7 mouse cellular contexts compared by ENCODE assay signal in the genomic region with DNA sequence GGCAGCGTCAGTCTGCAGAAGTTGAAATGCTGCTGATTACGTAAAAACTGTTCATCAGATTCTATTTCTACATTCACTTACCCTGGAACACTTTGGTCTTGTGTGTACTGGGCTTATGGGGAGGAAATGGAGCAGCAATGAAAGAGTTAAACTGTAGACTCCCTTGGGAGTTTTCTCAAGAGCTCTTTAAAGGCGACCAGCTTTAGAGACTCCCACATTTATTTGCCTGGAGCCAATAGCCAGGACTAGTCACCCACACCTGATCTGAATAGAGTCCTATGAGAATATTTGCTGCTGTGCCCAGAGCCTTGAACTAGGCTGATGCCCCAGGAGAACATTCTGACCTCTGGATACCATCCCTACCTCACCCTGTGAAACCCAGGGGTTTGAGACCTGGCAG. TPM values are rescaled to one million over a fixed set of nuclear protein-coding genes. Genes with fewer than 3 reads are reported as not detected.
A peak's percentile ranks its signal among the peaks of the same experiment; 100 is the strongest.
DNase-seq lines count a peak whose midpoint lies in the region; ATAC-seq and TF ChIP-seq lines count a peak whose summit lies in the region.

No protein-coding gene starts in this region.

- H3K4me1 ChIP-seq in embryonic facial prominence, embryonic 10.5 days = peaks cover 8% of the 10 kb centered on the region; the same call in 1 of the 2 replicates
- H3K4me1 ChIP-seq in hindbrain, embryonic 16.5 days (ENCODE audit: control insufficient read depth, insufficient read depth, low read depth, low read length) = peaks cover 4% of the 10 kb centered on the region; the same call in 1 of the 2 replicates
- H3K4me1 ChIP-seq in midbrain, embryonic 12.5 days = no peaks in the 10 kb centered on the region

- DNase-seq in brain, embryonic 14.5 days (ENCODE audit: low read depth) = peak; percentile 62
- no peak for DNase-seq in embryonic facial prominence, embryonic 10.5 days (ENCODE audit: low spot score)
- no peak for DNase-seq in urinary bladder, adult 2 months (ENCODE audit: low spot score)
- no peak for DNase-seq in thymus, postnatal 36 days
- DNase-seq in urinary bladder, postnatal 10 days (ENCODE audit: low spot score) = no peak

- peaks cover 21% of the 10 kb centered on the region for H3K27me3 ChIP-seq in embryonic facial prominence, embryonic 10.5 days (replicated peaks; ENCODE audit: low read depth, poor library complexity, severe bottlenecking)
- no peaks in the 10 kb centered on the region for H3K27me3 ChIP-seq in hindbrain, embryonic 16.5 days (replicated peaks; ENCODE audit: control insufficient read depth, insufficient read depth, low read length)
- peaks cover 4% of the 10 kb centered on the region; the same call in 1 of the 2 replicates for H3K27me3 ChIP-seq in midbrain, embryonic 12.5 days

- TF ChIP-seq POLR2A in brain, embryonic 14.5 days (IDR thresholded peaks at IDR 0.05; ENCODE audit: borderline replicate concordance, extremely low read depth, insufficient read depth, insufficient read length, poor library complexity, severe bottlenecking) = no peak

- 20% methylated on average over 3 of the region's 3 CpGs for WGBS in embryonic facial prominence, embryonic 10.5 days
- 11% methylated on average over 3 of the region's 3 CpGs for WGBS in hindbrain, embryonic 16.5 days
- WGBS in midbrain, embryonic 12.5 days = 15% methylated on average over 3 of the region's 3 CpGs

- H3K4me2 ChIP-seq in hindbrain, embryonic 16.5 days (ENCODE audit: low read length) = peak overlapping the region; percentile 79
- peak overlapping the region; percentile 92 for H3K4me2 ChIP-seq in midbrain, embryonic 12.5 days (replicated peaks)

- no peak overlapping the region for H3K27ac ChIP-seq in embryonic facial prominence, embryonic 10.5 days (replicated peaks)
- peak overlapping the region; percentile 25 for H3K27ac ChIP-seq in hindbrain, embryonic 16.5 days (ENCODE audit: low read depth, low read length)
- no peak overlapping the region for H3K27ac ChIP-seq in midbrain, embryonic 12.5 days (replicated peaks)

- peak overlapping the region; percentile 80 for H3K9ac ChIP-seq in hindbrain, embryonic 16.5 days (ENCODE audit: low read depth, low read length)
- no peak overlapping the region for H3K9ac ChIP-seq in midbrain, embryonic 12.5 days (replicated peaks)

- peak; percentile 43 for ATAC-seq in hindbrain, embryonic 16.5 days
- ATAC-seq in midbrain, embryonic 12.5 days (ENCODE audit: low FRiP score, low read depth) = no peak

- H3K4me3 ChIP-seq in embryonic facial prominence, embryonic 10.5 days = peak overlapping the region; percentile 74
- H3K4me3 ChIP-seq in hindbrain, embryonic 16.5 days (ENCODE audit: low read length) = peak overlapping the region; percentile 72
- H3K4me3 ChIP-seq in midbrain, embryonic 12.5 days = peak overlapping the region; percentile 64

- TF ChIP-seq CTCF in brain, embryonic 14.5 days (IDR thresholded peaks at IDR 0.05; ENCODE audit: borderline replicate concordance, extremely low read depth, insufficient read depth, insufficient read length) = no peak

- no peaks in the 10 kb centered on the region for H3K36me3 ChIP-seq in embryonic facial prominence, embryonic 10.5 days (replicated peaks)
- H3K36me3 ChIP-seq in hindbrain, embryonic 16.5 days (ENCODE audit: control insufficient read depth, insufficient read depth, low read length) = no peaks in the 10 kb centered on the region
- H3K36me3 ChIP-seq in midbrain, embryonic 12.5 days = no peaks in the 10 kb centered on the region

- no peaks in the 10 kb centered on the region for H3K9me3 ChIP-seq in embryonic facial prominence, embryonic 10.5 days
- H3K9me3 ChIP-seq in hindbrain, embryonic 16.5 days (ENCODE audit: control insufficient read depth, low read length) = no peaks in the 10 kb centered on the region
- H3K9me3 ChIP-seq in midbrain, embryonic 12.5 days = no peaks in the 10 kb centered on the region

RNA-seq across cellular contexts. Expression of a gene that starts 1.7 kb away (rescaled TPM):
- polyA plus RNA-seq in brain, embryonic 14.5 days (2012; rRNA removed) = 14.1 and 28.6 TPM in 2 replicates
- 3.2 and 5.0 TPM in 2 replicates for polyA plus RNA-seq in embryonic facial prominence, embryonic 10.5 days (2016; fragmentation: Nextera tagmentation; extraction: Ambion mirVana)
- polyA plus RNA-seq in hindbrain, embryonic 16.5 days (2015; fragmentation: Nextera tagmentation; extraction: Ambion mirVana) = 97.0 and 112 TPM in 2 replicates
- 14.9 and 18.1 TPM in 2 replicates for polyA plus RNA-seq in midbrain, embryonic 12.5 days (2016; fragmentation: Nextera tagmentation; extraction: Ambion mirVana)
- polyA plus RNA-seq in urinary bladder, adult 2 months (2012; rRNA removed) = 17.5 and 18.9 TPM in 2 replicates
